Comparison of ENCODE assay signal across 21 mouse cellular contexts in the genomic region with DNA sequence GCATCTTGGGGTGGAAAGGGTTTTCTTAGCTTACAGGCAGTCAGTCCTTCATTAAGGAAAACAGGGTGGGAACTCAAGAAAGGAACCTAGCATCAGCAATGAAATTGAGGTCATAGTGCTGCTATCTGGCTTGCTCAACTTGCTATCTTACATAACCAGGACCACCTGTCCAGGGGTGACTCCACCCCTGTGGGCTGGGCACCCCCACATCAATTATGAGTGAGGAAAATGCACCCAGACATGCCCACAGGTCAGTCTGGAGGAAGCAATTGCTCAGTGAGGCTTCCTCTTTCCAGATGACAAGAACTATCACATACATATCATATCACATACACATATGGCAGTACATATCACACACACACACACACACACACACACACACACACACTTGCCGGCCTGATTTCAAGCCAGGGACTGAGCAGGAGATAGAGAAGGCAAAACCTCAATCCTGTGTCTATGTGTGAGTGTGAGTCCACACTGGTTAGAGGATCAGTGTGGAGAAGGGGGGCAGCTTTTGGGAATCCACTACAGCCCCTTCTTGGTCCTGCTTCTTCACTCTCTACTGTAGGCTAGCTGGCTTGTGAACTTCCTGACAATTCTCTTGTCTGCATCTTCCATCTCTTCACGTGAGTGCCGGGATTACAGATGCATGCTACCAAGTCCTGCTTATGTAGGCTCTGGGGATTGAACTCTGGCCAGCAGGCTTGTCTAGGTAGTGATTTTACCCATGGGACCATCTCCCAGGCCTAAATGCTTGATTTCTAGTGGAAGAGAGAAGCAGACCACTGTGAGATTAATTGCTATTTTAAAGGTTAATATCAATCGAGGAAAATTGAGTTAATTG.
A peak's percentile ranks its signal among the peaks of the same experiment; 100 is the strongest.
DNase-seq lines count a peak whose midpoint lies in the region; ATAC-seq and TF ChIP-seq lines count a peak whose summit lies in the region.
"Had no signal": no experiment of that assay in that cellular context is flagged by ENCODE, and none has a peak within 500 bp of the region (broad histone marks: within the 10 kb centered on the region; RNA-seq: fewer than 3 reads in every experiment).

No protein-coding gene starts in this region.

- no peak for TF ChIP-seq CTCF in stomach, postnatal 0 days (IDR thresholded peaks at IDR 0.05; ENCODE audit: low read depth)
- no peak for TF ChIP-seq CTCF in liver, embryonic 14.5 days (IDR thresholded peaks at IDR 0.05; ENCODE audit: low read depth)

- H3K4me2 ChIP-seq in stomach, embryonic 15.5 days, result no peak overlapping the region
- no peak overlapping the region for H3K4me2 ChIP-seq in stomach, postnatal 0 days (replicated peaks; ENCODE audit: low read depth)
- H3K4me2 ChIP-seq in liver, embryonic 14.5 days (ENCODE audit: low read depth), result peak overlapping the region; percentile 54
- H3K4me2 ChIP-seq: forebrain, embryonic 13.5 days; hindbrain, embryonic 14.5 days; kidney, embryonic 15.5 days; limb, embryonic 13.5 days; midbrain, embryonic 13.5 days; neural tube, embryonic 13.5 days had no signal

- no peaks in the 10 kb centered on the region for H3K36me3 ChIP-seq in stomach, embryonic 15.5 days
- no peaks in the 10 kb centered on the region for H3K36me3 ChIP-seq in stomach, postnatal 0 days (ENCODE audit: control insufficient read depth, insufficient read depth, low read length)
- no peaks in the 10 kb centered on the region for H3K36me3 ChIP-seq in liver, embryonic 14.5 days (replicated peaks; ENCODE audit: control insufficient read depth, insufficient read depth, low read depth)
- H3K36me3 ChIP-seq: kidney, embryonic 15.5 days; limb, embryonic 13.5 days; midbrain, embryonic 13.5 days; neural tube, embryonic 13.5 days had no signal

- H3K9ac ChIP-seq in stomach, embryonic 15.5 days, result no peak overlapping the region
- H3K9ac ChIP-seq in stomach, postnatal 0 days (ENCODE audit: low read length), result no peak overlapping the region
- peak overlapping the region; percentile 41 for H3K9ac ChIP-seq in liver, embryonic 14.5 days (replicated peaks)
- H3K9ac ChIP-seq: forebrain, embryonic 13.5 days; hindbrain, embryonic 14.5 days; kidney, embryonic 15.5 days; limb, embryonic 13.5 days; midbrain, embryonic 13.5 days; neural tube, embryonic 13.5 days had no signal

- H3K9me3 ChIP-seq in stomach, embryonic 15.5 days, result no peaks in the 10 kb centered on the region
- no peaks in the 10 kb centered on the region for H3K9me3 ChIP-seq in stomach, postnatal 0 days (ENCODE audit: control insufficient read depth, low read length)
- H3K9me3 ChIP-seq in liver, embryonic 14.5 days (ENCODE audit: control insufficient read depth, low read length), result no peaks in the 10 kb centered on the region
- H3K9me3 ChIP-seq: forebrain, embryonic 13.5 days; kidney, embryonic 15.5 days; limb, embryonic 13.5 days; midbrain, embryonic 13.5 days; neural tube, embryonic 13.5 days had no signal

- WGBS in stomach, embryonic 15.5 days, result 70% methylated on average over 4 of the region's 4 CpGs
- WGBS in stomach, postnatal 0 days, result 63% methylated on average over 4 of the region's 4 CpGs
- 39% methylated on average over 4 of the region's 4 CpGs for WGBS in liver, embryonic 14.5 days (ENCODE audit: insufficient replicate concordance)

- no peak for TF ChIP-seq EP300 in stomach, postnatal 0 days (optimal IDR thresholded peaks at IDR 0.05)
- peak; percentile 75 for TF ChIP-seq EP300 in liver, embryonic 14.5 days (IDR thresholded peaks at IDR 0.05; ENCODE audit: low read depth)

- DNase-seq in stomach, postnatal 0 days (ENCODE audit: low spot score), result no peak
- peak; percentile 57 to 63 (median 61) for DNase-seq in liver, embryonic 14.5 days (ENCODE audit: low read depth in 3 of 3, low spot score in 3 of 3)
- no peak for DNase-seq in thymus, postnatal 4 days
- no peak for DNase-seq in frontal cortex, postnatal 25 days (ENCODE audit: low spot score in 2 of 2)
- no peak for DNase-seq in ovary, postnatal 14 days (ENCODE audit: low spot score)
- DNase-seq: adrenal gland, adult 2 months; cerebellum, adult 11 months; cerebellum, postnatal 14 days; embryo, embryonic 11 days; gastrocnemius, postnatal 10 days; heart, postnatal 10 days had no signal

- ATAC-seq in stomach, embryonic 15.5 days (ENCODE audit: insufficient read depth, low FRiP score, low read depth), result peak; percentile 53; the same call in 1 of the 2 replicates
- no peak for ATAC-seq in stomach, postnatal 0 days (ENCODE audit: low FRiP score, low TSS enrichment)
- peak; percentile 82 for ATAC-seq in erythroid progenitor cell, adult 5-6 weeks (replicated peaks; ENCODE audit: low FRiP score, poor library complexity, severe bottlenecking)
- ATAC-seq in liver, embryonic 14.5 days (ENCODE audit: insufficient read depth), result peak; percentile 87
- ATAC-seq: forebrain, embryonic 13.5 days; midbrain, embryonic 13.5 days had no signal

- H3K4me3 ChIP-seq in stomach, embryonic 15.5 days (replicated peaks), result no peak overlapping the region
- H3K4me3 ChIP-seq in stomach, postnatal 0 days (ENCODE audit: low read depth, low read length), result no peak overlapping the region
- H3K4me3 ChIP-seq in liver, embryonic 14.5 days (ENCODE audit: insufficient read depth in 1 of 2, low read depth in 2 of 2, low read length in 2 of 2), result no peak overlapping the region
- H3K4me3 ChIP-seq: forebrain, embryonic 13.5 days; heart, adult 2 months; kidney, embryonic 15.5 days; limb, embryonic 13.5 days; midbrain, embryonic 13.5 days; neural tube, embryonic 13.5 days had no signal

- H3K4me1 ChIP-seq in stomach, embryonic 15.5 days, result peaks cover 3% of the 10 kb centered on the region; the same call in 1 of the 2 replicates
- no peaks in the 10 kb centered on the region for H3K4me1 ChIP-seq in stomach, postnatal 0 days (replicated peaks; ENCODE audit: control insufficient read depth, insufficient read depth)
- peaks cover 23 to 37% of the 10 kb centered on the region in 2 experiments for H3K4me1 ChIP-seq in liver, embryonic 14.5 days (replicated peaks; ENCODE audit: control insufficient read depth in 2 of 2, insufficient read depth in 2 of 2, low read length in 1 of 2)
- H3K4me1 ChIP-seq: midbrain, embryonic 13.5 days had no signal

- no peak overlapping the region for H3K27ac ChIP-seq in stomach, embryonic 15.5 days
- H3K27ac ChIP-seq in stomach, postnatal 0 days (replicated peaks), result no peak overlapping the region
- peak overlapping the region; percentile 74 for H3K27ac ChIP-seq in liver, embryonic 14.5 days
- H3K27ac ChIP-seq: forebrain, embryonic 13.5 days; heart, adult 2 months; hindbrain, embryonic 14.5 days; kidney, embryonic 15.5 days; limb, embryonic 13.5 days; macrophage; midbrain, embryonic 13.5 days; neural tube, embryonic 13.5 days had no signal

- no peaks in the 10 kb centered on the region for H3K27me3 ChIP-seq in stomach, embryonic 15.5 days (replicated peaks)
- H3K27me3 ChIP-seq in stomach, postnatal 0 days (ENCODE audit: control insufficient read depth, insufficient read depth, low read length), result no peaks in the 10 kb centered on the region
- H3K27me3 ChIP-seq in liver, embryonic 14.5 days (ENCODE audit: control insufficient read depth, insufficient read depth, low read length), result no peaks in the 10 kb centered on the region
- H3K27me3 ChIP-seq: forebrain, embryonic 13.5 days; kidney, embryonic 15.5 days; midbrain, embryonic 13.5 days; neural tube, embryonic 13.5 days had no signal

Comparison
In these comparisons a context has a peak if more than half of its experiments do, and no peak if none do; other contexts are left out.
1. DNase-seq: peak in liver, embryonic 14.5 days (3 of 3); none in stomach, postnatal 0 days (single experiment), thymus, postnatal 4 days (single experiment), frontal cortex, postnatal 25 days (0 of 2) and ovary, postnatal 14 days (single experiment).